Mouse (Mus musculus) neural tube, embryonic 14.5 days (tissue): ENCODE measurements around the gene Anapc15-ps. TPM values are rescaled to one million over a fixed set of nuclear protein-coding genes. Genes with fewer than 3 reads are reported as not detected.
"Not testable (repeated sequence)": the region's sequence is repeated elsewhere in the genome, so short reads cannot be mapped to it uniquely, and the experiment has no call there.

Experiments used
- ATAC-seq: fragments of 200-750 bp; cut with Nextera tagmentation; 2 replicates; pipeline ENCODE4 v1.8.0; 2017; ENCODE audit warnings: low read depth, mild to moderate bottlenecking, moderate TSS enrichment, moderate library complexity
- H3K27ac ChIP-seq: fragments of 300-500 bp; sonication (generic); 2 replicates; pipeline ENCODE4 v1.5.1; 2014; ENCODE audit warnings: low read depth, mild to moderate bottlenecking, control low read depth, low read length, moderate library complexity, mixed read lengths
- H3K27me3 ChIP-seq: fragments of 300-500 bp; sonication (generic); 2 replicates; pipeline ENCODE4 v1.6.1; 2014; ENCODE audit warnings: low read length; ENCODE audit not compliant: control insufficient read depth, insufficient read depth
- H3K36me3 ChIP-seq: fragments of 300-500 bp; sonication (generic); 2 replicates; pipeline ENCODE4 v1.6.1; 2014; ENCODE audit warnings: low read length, mixed read lengths; ENCODE audit not compliant: control insufficient read depth, insufficient read depth
- H3K4me1 ChIP-seq: fragments of 300-500 bp; sonication (generic); 2 replicates; pipeline ENCODE4 v1.6.1; 2014; ENCODE audit warnings: low read length; ENCODE audit not compliant: control insufficient read depth, insufficient read depth
- H3K4me2 ChIP-seq: fragments of 300-500 bp; sonication (generic); 2 replicates; pipeline ENCODE4 v1.6.1; 2014; ENCODE audit warnings: mild to moderate bottlenecking, low read depth, low read length, control low read depth
- H3K4me3 ChIP-seq: fragments of 300-500 bp; sonication (generic); 2 replicates; pipeline ENCODE4 v1.5.1; 2014; ENCODE audit warnings: low read depth, low read length, control low read depth, mixed read lengths
- H3K9ac ChIP-seq: fragments of 300-500 bp; sonication (generic); replicated peaks from 2 replicates; pipeline ENCODE4 v1.6.1; 2014; ENCODE audit warnings: low read depth, mild to moderate bottlenecking, control low read depth, low read length, mixed read lengths
- H3K9me3 ChIP-seq: fragments of 300-500 bp; sonication (generic); 2 replicates; pipeline ENCODE4 v1.6.1; 2016; ENCODE audit warnings: low read length; ENCODE audit not compliant: control insufficient read depth
- WGBS: fragments of 180-500 bp; shearing (Covaris S2); extraction: QIAGEN DNeasy Blood & Tissue Kit; methylation state at CpG from one replicate; pipeline ENCODE4 v1.1.7; 2014; 5-methylcytosine and 5-hydroxymethylcytosine counted together
- polyA plus RNA-seq: library from polyadenylated mRNA; unstranded; fragments of >200 nt; fragmentation: Nextera tagmentation; extraction: Ambion mirVana; gene quantifications from 2 replicates; pipeline ENCODE4 v1.2.1, GENCODE M21; 2014

Gene Anapc15-ps
- polyA plus RNA-seq, 1 experiment from 2014 or later = not detected

GRCm38 (mm10) chr10:95631568-95631967 is 41.7 kb downstream of the Anapc15-ps start:
- Histone ChIP-seq H3K27me3 (no peaks in the 10 kb centered on the region), H3K9ac (no peak overlapping the region), H3K9me3 (no peaks in the 10 kb centered on the region), H3K4me2 (no peak overlapping the region), H3K4me3 (no peak overlapping the region), H3K4me1 (no peaks in the 10 kb centered on the region), H3K27ac (no peak overlapping the region), H3K36me3 (no peaks in the 10 kb centered on the region)
- no peak for ATAC-seq
- WGBS = 72% methylated on average over 2 of the region's 2 CpGs

GRCm38 (mm10) chr10:95630726-95631345 is 42.4 kb downstream of the Anapc15-ps start:
- Histone ChIP-seq H3K4me2 (no peak overlapping the region), H3K27me3 (no peaks in the 10 kb centered on the region), H3K9me3 (no peaks in the 10 kb centered on the region), H3K36me3 (no peaks in the 10 kb centered on the region), H3K4me1 (no peaks in the 10 kb centered on the region), H3K9ac (no peak overlapping the region), H3K4me3 (no peak overlapping the region), H3K27ac (no peak overlapping the region)
- 91% methylated on average over 10 of the region's 10 CpGs for WGBS
- ATAC-seq = no peak

GRCm38 (mm10) chr10:95630166-95630565 is 43.1 kb downstream of the Anapc15-ps start:
- H3K4me1 ChIP-seq, H3K36me3 ChIP-seq, H3K27ac ChIP-seq, H3K4me3 ChIP-seq, H3K4me2 ChIP-seq, H3K27me3 ChIP-seq, H3K9me3 ChIP-seq, H3K9ac ChIP-seq, ATAC-seq: not testable (repeated sequence)
- WGBS = 77% methylated on average over 4 of the region's 4 CpGs

- Histone ChIP-seq H3K27me3 (no peaks in the 10 kb centered on the region), H3K9ac (no peak overlapping the region), H3K4me3 (no peak overlapping the region), H3K4me1 (no peaks in the 10 kb centered on the region), H3K27ac (no peak overlapping the region), H3K9me3 (no peaks in the 10 kb centered on the region), H3K4me2 (no peak overlapping the region), H3K36me3 (no peaks in the 10 kb centered on the region)
- no peak for ATAC-seq
- WGBS = 82% methylated on average over 2 of the region's 2 CpGs
Observed at GRCm38 (mm10) chr10:95628338-95628737, 44.9 kb downstream of the Anapc15-ps start.

- Histone ChIP-seq H3K27me3 (no peaks in the 10 kb centered on the region), H3K9me3 (no peaks in the 10 kb centered on the region), H3K4me1 (no peaks in the 10 kb centered on the region), H3K4me2 (no peak overlapping the region), H3K9ac (no peak overlapping the region), H3K27ac (no peak overlapping the region), H3K4me3 (no peak overlapping the region), H3K36me3 (no peaks in the 10 kb centered on the region)
- 91% methylated on average over 6 of the region's 6 CpGs for WGBS
- ATAC-seq = no peak
Observed at GRCm38 (mm10) chr10:95627381-95627780, 45.9 kb downstream of the Anapc15-ps start.

GRCm38 (mm10) chr10:95625300-95625699 is 48.0 kb downstream of the Anapc15-ps start:
- Histone ChIP-seq H3K9me3 (no peaks in the 10 kb centered on the region), H3K27ac (no peak overlapping the region), H3K4me1 (no peaks in the 10 kb centered on the region; the same call in 1 of the 2 replicates), H3K27me3 (no peaks in the 10 kb centered on the region), H3K9ac (no peak overlapping the region), H3K4me3 (no peak overlapping the region), H3K36me3 (no peaks in the 10 kb centered on the region), H3K4me2 (no peak overlapping the region)
- ATAC-seq = no peak
- 80% methylated on average over 6 of the region's 6 CpGs for WGBS

GRCm38 (mm10) chr10:95624007-95624406 is 49.2 kb downstream of the Anapc15-ps start:
- WGBS = 44% methylated on average over 5 of the region's 5 CpGs
- no peaks in the 10 kb centered on the region for H3K9me3 ChIP-seq
- no peaks in the 10 kb centered on the region for H3K27me3 ChIP-seq
- no peaks in the 10 kb centered on the region; the same call in 1 of the 2 replicates for H3K4me1 ChIP-seq
- H3K4me2 ChIP-seq = no peak overlapping the region
- no peak overlapping the region for H3K9ac ChIP-seq
- H3K4me3 ChIP-seq = no peak overlapping the region
- no peaks in the 10 kb centered on the region for H3K36me3 ChIP-seq
- no peak for ATAC-seq
- no peak overlapping the region for H3K27ac ChIP-seq

GRCm38 (mm10) chr10:95623518-95623905 is 49.7 kb downstream of the Anapc15-ps start:
- no peak overlapping the region for H3K9ac ChIP-seq
- no peaks in the 10 kb centered on the region for H3K36me3 ChIP-seq
- WGBS = 63% methylated on average over 4 of the region's 4 CpGs
- H3K4me2 ChIP-seq = no peak overlapping the region
- H3K4me3 ChIP-seq = no peak overlapping the region
- H3K4me1 ChIP-seq = no peaks in the 10 kb centered on the region; the same call in 1 of the 2 replicates
- H3K9me3 ChIP-seq = no peaks in the 10 kb centered on the region
- H3K27ac ChIP-seq = no peak overlapping the region
- no peak for ATAC-seq
- H3K27me3 ChIP-seq = no peaks in the 10 kb centered on the region
